Mouse (Mus musculus) liver (tissue): ENCODE results near the gene Trit1.
"Not testable (repeated sequence)": the region's sequence is repeated elsewhere in the genome, so short reads cannot be mapped to it uniquely, and the experiment has no call there.

Source experiments
- DNase-seq: peaks from one replicate; pipeline ENCODE4 v3.0.0-alpha.2; 2020; ENCODE audit warnings: mixed read lengths

Gene Trit1

GRCm38 (mm10) chr4:123016451-123016957 is at the start of gene Trit1:
TSS of gene Trit1 (plus strand) at chr4:123016597.
- DNase-seq, result peak; percentile 92

GRCm38 (mm10) chr4:122968106-122968505 is 48.3 kb upstream of the Trit1 start:
- DNase-seq, result no peak

GRCm38 (mm10) chr4:122971191-122971590 is 45.2 kb upstream of the Trit1 start:
- no peak for DNase-seq

GRCm38 (mm10) chr4:122971646-122972045 is 44.8 kb upstream of the Trit1 start:
- DNase-seq, result no peak

GRCm38 (mm10) chr4:122972056-122972455 is 44.3 kb upstream of the Trit1 start:
- DNase-seq, result no peak

- no peak for DNase-seq
Measured at GRCm38 (mm10) chr4:122974976-122975520, 41.3 kb upstream of the Trit1 start.

GRCm38 (mm10) chr4:122976885-122977284 is 39.5 kb upstream of the Trit1 start:
- no peak for DNase-seq

GRCm38 (mm10) chr4:122978850-122979249 is 37.5 kb upstream of the Trit1 start:
- no peak for DNase-seq

- no peak for DNase-seq
Measured at GRCm38 (mm10) chr4:122979826-122980225, 36.6 kb upstream of the Trit1 start.

- DNase-seq, result no peak
Measured at GRCm38 (mm10) chr4:122980684-122981083, 35.7 kb upstream of the Trit1 start.

- no peak for DNase-seq
Measured at GRCm38 (mm10) chr4:122981238-122981637, 35.2 kb upstream of the Trit1 start.

GRCm38 (mm10) chr4:122981930-122982329 is 34.5 kb upstream of the Trit1 start:
- no peak for DNase-seq

- no peak for DNase-seq
Measured at GRCm38 (mm10) chr4:122982537-122982936, 33.9 kb upstream of the Trit1 start.

- no peak for DNase-seq
Measured at GRCm38 (mm10) chr4:122983486-122984261, 32.7 kb upstream of the Trit1 start.

- DNase-seq, result peak; percentile 20
Measured at GRCm38 (mm10) chr4:122985110-122985509, 31.3 kb upstream of the Trit1 start.

GRCm38 (mm10) chr4:122987421-122987820 is 29.0 kb upstream of the Trit1 start:
- no peak for DNase-seq

- not testable (repeated sequence) for DNase-seq
Measured at GRCm38 (mm10) chr4:122988004-122988403, 28.4 kb upstream of the Trit1 start.

- no peak for DNase-seq
Measured at GRCm38 (mm10) chr4:122991177-122991576, 25.2 kb upstream of the Trit1 start.

GRCm38 (mm10) chr4:122992276-122992675 is 24.1 kb upstream of the Trit1 start:
- no peak for DNase-seq

GRCm38 (mm10) chr4:122995404-122996220 is 20.8 kb upstream of the Trit1 start, which contains the start of gene Mycl:
TSS of gene Mycl (plus strand) at chr4:122995652.
- peak; percentile 77 for DNase-seq

- DNase-seq, result peak; percentile 12
Measured at GRCm38 (mm10) chr4:122996221-122996617, 20.2 kb upstream of the Trit1 start.

- DNase-seq, result peak; percentile 18
Measured at GRCm38 (mm10) chr4:122996618-122997381, 19.6 kb upstream of the Trit1 start.
